Mouse (Mus musculus) T-helper 2 cell (primary cell): ENCODE measurements around the gene Itga9.

ENCODE experiments used
- in situ Hi-C: fragments of 300-600 bp; cut with MboI, MseI; formaldehyde crosslinking; loops from one replicate; pipeline ENCODE4 v1.15.1; 2025; ENCODE audit warnings: high pct_unique_total_duplicates

Gene Itga9

GRCm38 (mm10) chr9:118651939-118652338, 45.4 kb downstream of the Itga9 start:
- in situ Hi-C loops = no loop called here

DNA sequence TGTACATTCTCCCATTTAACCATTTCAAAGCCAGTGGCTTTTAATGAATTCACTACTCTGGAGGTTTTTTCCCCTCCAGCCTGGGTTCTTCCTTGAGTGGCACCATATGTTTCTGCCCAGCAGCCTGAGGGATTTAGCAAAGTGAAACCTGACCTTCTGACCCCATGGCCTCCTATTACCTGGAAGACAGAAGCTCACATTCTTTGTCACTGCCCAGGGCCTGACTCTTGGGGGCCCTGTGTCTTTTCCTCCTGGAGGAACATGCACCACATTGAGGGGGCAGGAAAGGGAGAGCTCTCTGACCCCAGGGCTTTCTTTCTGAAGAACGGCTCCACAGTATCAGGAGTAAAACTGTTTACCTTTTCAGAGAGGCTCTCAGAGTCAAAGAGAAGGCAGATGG, 46.9 kb downstream of the Itga9 start:
- in situ Hi-C loops = no loop called here

- in situ Hi-C loops = no loop called here
Observed at GRCm38 (mm10) chr9:118654969-118655368, 48.5 kb downstream of the Itga9 start.

GRCm38 (mm10) chr9:118655726-118656125, 49.2 kb downstream of the Itga9 start:
- in situ Hi-C loops = no loop called here

DNA sequence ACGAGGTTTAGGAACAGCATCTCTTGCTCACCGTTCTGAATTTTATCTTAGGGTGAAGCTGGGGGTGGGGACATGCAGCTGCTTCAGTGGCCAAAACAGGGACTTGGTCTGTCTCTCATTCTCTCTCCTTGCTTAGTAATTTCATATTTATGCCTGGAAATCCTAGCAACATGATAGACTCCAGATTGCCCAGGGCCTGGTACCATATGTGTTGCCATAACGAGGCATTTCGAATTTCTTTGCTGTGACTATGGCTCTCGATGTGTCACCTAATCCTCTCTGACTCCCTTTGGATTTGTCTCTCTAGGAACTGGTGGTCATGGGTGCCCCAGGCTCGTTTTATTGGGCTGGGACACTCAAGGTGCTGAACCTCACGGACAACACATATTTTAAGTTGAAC, 51.7 kb downstream of the Itga9 start:
- in situ Hi-C loops = no loop called here

DNA sequence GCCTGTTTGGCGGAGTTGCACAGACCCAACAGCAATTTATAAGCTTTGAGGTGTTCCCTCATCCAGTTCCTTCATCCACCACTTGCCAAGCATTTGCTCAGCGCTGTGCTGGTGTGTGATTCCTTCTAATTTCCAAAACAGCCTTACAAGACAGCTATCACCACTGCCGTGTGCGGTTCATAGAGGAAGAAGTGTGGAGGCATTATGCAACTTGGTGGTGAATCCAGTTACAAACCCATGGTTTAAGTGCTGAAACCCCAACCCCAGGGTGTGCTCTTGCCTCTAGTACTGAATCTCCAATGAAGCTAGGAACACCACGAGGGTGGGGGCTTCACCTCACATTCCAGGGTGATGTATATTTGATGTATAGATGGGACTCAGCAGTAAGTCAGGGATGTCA, 53.3 kb downstream of the Itga9 start:
- in situ Hi-C loops = no loop called here

DNA sequence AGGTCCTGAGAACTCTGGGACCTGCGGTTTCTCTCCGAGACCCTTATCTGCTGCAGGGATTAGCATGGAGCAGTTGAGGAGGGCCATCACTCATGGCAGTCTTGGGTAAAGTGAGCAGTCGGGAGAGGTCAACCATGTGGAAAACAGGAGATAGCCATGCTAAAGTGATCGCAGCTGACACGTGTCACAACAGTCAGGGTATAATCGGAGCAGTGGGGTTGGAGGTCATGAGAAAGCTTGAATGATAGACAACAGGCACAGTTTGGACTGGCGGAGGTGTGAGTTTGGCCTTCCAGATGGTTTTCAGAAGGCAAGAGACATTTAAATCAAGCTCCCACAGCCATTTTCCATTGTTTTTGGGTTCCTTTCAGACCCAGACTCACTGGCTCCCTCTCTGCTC, 53.8 kb downstream of the Itga9 start:
- in situ Hi-C loops = no loop called here

GRCm38 (mm10) chr9:118662026-118662425, 55.5 kb downstream of the Itga9 start:
- in situ Hi-C loops = no loop called here

DNA sequence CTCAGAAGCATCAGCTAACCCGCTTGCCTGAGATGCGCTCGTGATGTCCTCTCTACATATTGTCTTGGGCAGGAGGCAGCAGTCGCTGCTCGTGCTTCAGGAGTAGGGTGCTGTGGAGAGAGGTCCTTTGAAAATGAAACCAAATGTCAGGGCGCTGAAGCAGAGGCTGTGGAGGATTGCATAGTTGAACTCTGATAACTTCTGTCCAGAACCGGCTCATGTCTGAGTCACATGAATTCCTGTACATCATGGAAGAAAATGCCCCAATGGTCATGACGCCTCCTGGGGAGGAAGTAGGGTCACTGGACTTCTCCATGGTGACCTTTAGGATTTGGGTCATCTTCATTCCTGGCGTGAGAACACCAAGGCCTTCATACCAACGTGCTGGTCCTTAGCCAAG, 56.0 kb downstream of the Itga9 start:
- in situ Hi-C loops = no loop called here

DNA sequence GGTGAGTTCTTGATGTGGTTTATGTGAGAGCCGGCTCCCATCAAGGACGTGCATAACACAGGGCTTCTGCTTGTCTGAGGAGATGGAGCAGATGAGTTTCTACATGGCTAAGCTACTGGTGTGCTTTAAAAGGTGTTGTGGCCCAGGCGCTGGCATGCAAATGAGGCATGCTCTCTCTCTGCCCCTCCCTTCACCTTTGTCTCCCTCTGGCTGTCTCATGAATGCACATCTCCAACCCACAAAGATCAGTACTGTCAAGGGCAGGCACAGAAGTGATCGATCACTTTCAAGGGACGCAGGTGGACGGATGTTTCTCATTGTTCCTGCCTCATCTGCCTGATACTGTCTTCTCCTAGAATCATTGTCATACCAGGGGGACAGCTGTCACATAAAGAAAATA, 57.4 kb downstream of the Itga9 start:
- in situ Hi-C loops = no loop called here

GRCm38 (mm10) chr9:118666069-118666468, 59.6 kb downstream of the Itga9 start:
- in situ Hi-C loops = no loop called here

- in situ Hi-C loops = no loop called here
Observed at GRCm38 (mm10) chr9:118669696-118670095, 63.2 kb downstream of the Itga9 start.

GRCm38 (mm10) chr9:118674277-118674676, 67.8 kb downstream of the Itga9 start:
- in situ Hi-C loops = no loop called here

- in situ Hi-C loops = no loop called here
Observed at GRCm38 (mm10) chr9:118674761-118675160, 68.3 kb downstream of the Itga9 start.

DNA sequence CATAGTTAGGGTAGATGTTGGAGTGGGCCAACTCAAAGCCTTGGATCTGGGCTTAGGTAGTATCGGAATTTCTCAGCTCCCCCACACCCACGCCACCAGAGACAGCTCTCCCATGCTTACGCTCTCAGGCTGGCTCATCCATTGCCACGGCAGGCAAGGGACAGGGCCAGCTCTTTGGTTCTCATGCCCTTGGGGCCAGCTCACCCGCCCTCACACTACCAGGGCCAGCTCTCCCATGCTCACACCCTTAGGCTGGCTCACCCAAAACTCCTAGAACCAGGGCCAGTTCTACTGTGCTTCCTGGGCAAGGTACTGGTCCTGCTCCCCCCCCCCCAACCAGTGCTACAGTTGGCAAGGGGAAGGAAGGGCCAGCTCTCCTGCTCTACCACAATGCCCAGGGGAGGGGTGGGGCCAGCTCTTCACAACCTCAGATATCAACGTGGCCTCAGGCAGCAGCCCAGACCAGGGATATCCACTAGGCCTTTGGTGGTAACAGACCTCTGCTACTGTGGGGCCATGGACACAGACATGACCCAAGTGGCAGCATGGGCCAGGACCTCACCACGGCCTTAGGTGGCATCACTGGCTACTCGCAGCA, 69.2 kb downstream of the Itga9 start:
- in situ Hi-C loops = no loop called here

DNA sequence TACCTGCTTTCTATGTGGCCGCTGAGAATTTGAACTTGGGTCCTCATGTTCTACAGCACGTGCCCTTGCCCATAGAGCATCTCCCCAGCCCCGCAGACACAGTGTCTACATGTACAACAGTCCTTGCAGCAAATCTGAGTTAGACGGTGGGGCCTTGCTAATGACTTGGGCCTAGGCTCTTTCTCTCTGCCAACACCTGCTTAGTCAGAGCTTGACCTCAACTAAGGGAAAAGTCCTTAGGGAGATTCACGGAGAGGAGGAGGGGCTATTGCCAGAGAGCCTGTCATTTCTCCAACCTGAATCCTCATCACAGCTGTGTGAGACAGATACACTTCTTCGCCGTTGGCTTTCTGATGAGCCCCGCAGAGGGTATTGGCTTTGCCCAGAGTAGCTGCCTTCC, 70.2 kb downstream of the Itga9 start:
- in situ Hi-C loops = no loop called here

- in situ Hi-C loops = no loop called here
Observed at GRCm38 (mm10) chr9:118677349-118677748, 70.9 kb downstream of the Itga9 start.

- in situ Hi-C loops = no loop called here
Observed at GRCm38 (mm10) chr9:118678020-118678750, 71.7 kb downstream of the Itga9 start.

DNA sequence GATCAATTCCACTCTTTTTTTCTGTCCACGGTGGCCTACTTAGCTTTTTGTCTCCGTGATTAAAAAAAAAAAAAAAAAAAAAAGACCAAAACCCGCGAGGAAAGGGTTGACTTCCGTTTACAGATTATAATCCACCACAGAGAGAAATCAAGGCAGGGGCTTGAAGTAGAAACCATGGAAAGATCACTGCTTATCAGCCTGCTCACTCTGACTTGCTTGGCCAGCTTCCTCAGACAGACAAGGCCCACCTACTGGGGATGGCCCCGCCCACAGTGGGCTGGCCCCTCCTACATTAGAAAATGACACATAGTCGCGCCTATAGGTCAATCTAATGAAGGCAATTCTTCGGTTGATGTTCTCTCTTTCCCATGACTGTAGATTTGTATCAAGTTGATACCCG, 72.3 kb downstream of the Itga9 start:
- in situ Hi-C loops = no loop called here

GRCm38 (mm10) chr9:118681506-118681905, 75.0 kb downstream of the Itga9 start:
- in situ Hi-C loops = no loop called here

DNA sequence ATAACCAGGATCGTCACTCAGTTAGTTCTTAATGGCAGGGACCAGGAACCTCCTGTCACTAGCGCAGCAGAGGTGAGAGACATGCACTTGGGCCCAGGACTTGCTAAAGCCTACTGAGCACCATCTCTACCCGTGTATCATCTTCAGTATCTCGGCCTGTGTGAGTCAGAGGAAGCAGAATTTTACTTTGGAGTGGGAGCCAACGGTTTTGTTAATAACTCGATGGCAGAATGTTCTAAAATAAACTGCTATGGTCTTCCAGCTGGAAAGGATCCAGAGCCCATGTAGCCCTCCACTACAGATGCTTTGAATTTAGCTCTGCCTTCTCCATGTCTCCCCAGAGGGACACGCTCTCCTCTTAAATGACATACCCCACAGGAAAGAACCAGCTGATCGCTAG, 75.7 kb downstream of the Itga9 start:
- in situ Hi-C loops = no loop called here

DNA sequence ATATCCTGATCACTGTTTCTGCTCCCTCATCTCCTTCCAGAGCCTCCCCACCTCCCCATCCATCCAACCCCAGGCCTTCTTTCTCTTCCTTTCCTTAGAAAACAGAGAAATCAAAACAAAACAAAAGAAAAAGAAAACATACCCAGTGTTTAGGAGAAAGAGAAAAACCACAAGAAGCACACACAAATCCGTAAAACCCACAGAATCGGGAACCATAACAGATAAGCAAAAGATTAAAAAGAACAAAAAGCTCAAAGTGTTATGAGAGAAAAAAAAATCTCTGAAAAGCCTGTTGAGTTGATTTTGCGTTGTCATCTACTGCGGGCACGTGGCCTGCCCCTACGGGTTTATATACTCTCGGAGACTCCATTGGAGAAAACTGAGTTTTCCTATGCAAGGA, 77.0 kb downstream of the Itga9 start:
- in situ Hi-C loops = no loop called here

GRCm38 (mm10) chr9:118684343-118684742, 77.9 kb downstream of the Itga9 start:
- in situ Hi-C loops = no loop called here
